Mouse (Mus musculus) urinary bladder, postnatal 0 days (tissue): ENCODE data around the gene Gm10775. TPM values are rescaled to one million over a fixed set of nuclear protein-coding genes. Genes with fewer than 3 reads are reported as not detected.

Experiments
- polyA plus RNA-seq: library from polyadenylated mRNA; unstranded; fragments of >200 nt; fragmentation: Nextera tagmentation; extraction: Ambion mirVana; gene quantifications from 2 replicates; pipeline ENCODE4 v1.2.1, GENCODE M21; 2015

Gm10775 gene
- polyA plus RNA-seq = not detected in 2 replicates

GRCm38 (mm10) chr13:65259239-65259638 lies at the start of gene Gm10775:
Gene Gm10775, plus strand, starts transcription at chr13:65259539.

GRCm38 (mm10) chr13:65278383-65279341 lies 19.3 kb downstream of the Gm10775 start, which contains the start of gene Zfp369:
Gene Zfp369, plus strand, starts transcription at chr13:65278814.

Other genes starting within 250 kb of the Gm10775 start
- gene Spata31d1c, start 226.5 kb upstream of the Gm10775 start, polyA plus RNA-seq = not detected in 2 replicates
- gene Prss47, start 206.8 kb upstream of the Gm10775 start, polyA plus RNA-seq = not detected in 2 replicates
- gene Mfsd14b, start 146.6 kb upstream of the Gm10775 start, polyA plus RNA-seq = 31.7 and 39.1 TPM in 2 replicates
- not detected in 2 replicates for gene Olfr465-ps1, start 121.5 kb upstream of the Gm10775 start, polyA plus RNA-seq
- gene Olfr466, start 109.3 kb upstream of the Gm10775 start, polyA plus RNA-seq = not detected in 2 replicates
- not detected in 2 replicates for gene Nlrp4f, start 53.6 kb upstream of the Gm10775 start, polyA plus RNA-seq
- 4.2 and 4.9 TPM in 2 replicates for gene Zfp369, start 19.3 kb downstream of the Gm10775 start, polyA plus RNA-seq